Mouse (Mus musculus) lung, embryonic 14.5 days (tissue): ENCODE measurements around the gene Hyal2. TPM values are rescaled to one million over a fixed set of nuclear protein-coding genes. Genes with fewer than 3 reads are reported as not detected.

Experiments
- ATAC-seq: fragments of 200-750 bp; cut with Nextera tagmentation; 2 replicates; pipeline ENCODE4 v1.8.0; 2017; ENCODE audit warnings: mild to moderate bottlenecking, moderate TSS enrichment, moderate library complexity; ENCODE audit not compliant: insufficient read depth
- DNase-seq: peaks from one replicate; pipeline ENCODE4 v3.0.0-alpha.2; 2015
- H3K27ac ChIP-seq: fragments of 300-500 bp; sonication (generic); 2 replicates; pipeline ENCODE4 v1.5.1; 2014; ENCODE audit warnings: low read depth, mild to moderate bottlenecking, moderate library complexity
- H3K27me3 ChIP-seq: fragments of 300-500 bp; sonication (generic); 2 replicates; pipeline ENCODE4 v1.6.1; 2014; ENCODE audit warnings: low read length, control low read depth; ENCODE audit not compliant: insufficient read depth
- H3K36me3 ChIP-seq: fragments of 300-500 bp; sonication (generic); 2 replicates; pipeline ENCODE4 v1.6.1; 2014; ENCODE audit warnings: control low read depth; ENCODE audit not compliant: insufficient read depth
- H3K4me1 ChIP-seq: fragments of 300-500 bp; sonication (generic); 2 replicates; pipeline ENCODE4 v1.6.1; 2014; ENCODE audit warnings: antibody characterized with exemption, control low read depth; ENCODE audit not compliant: insufficient read depth
- H3K4me2 ChIP-seq: fragments of 300-500 bp; sonication (generic); 2 replicates; pipeline ENCODE4 v1.6.1; 2014; ENCODE audit warnings: mild to moderate bottlenecking
- H3K4me3 ChIP-seq: fragments of 300-500 bp; sonication (generic); 2 replicates; pipeline ENCODE4 v1.5.1; 2014; ENCODE audit warnings: low read depth, low read length
- H3K9ac ChIP-seq: fragments of 300-500 bp; sonication (generic); 2 replicates; pipeline ENCODE4 v1.6.1; 2014
- H3K9me3 ChIP-seq: fragments of 300-500 bp; sonication (generic); 2 replicates; pipeline ENCODE4 v1.6.1; 2016; ENCODE audit warnings: low read depth, low read length, control low read depth
- CTCF ChIP-seq: IDR thresholded peaks from 2 replicates; pipeline ENCODE4 v1.5.1; 2016; ENCODE audit warnings: antibody characterized with exemption, low read depth
- WGBS: fragments of 180-500 bp; shearing (Covaris S2); extraction: QIAGEN DNeasy Blood & Tissue Kit; methylation state at CpG from one replicate; pipeline ENCODE4 v1.1.7; 2014; 5-methylcytosine and 5-hydroxymethylcytosine counted together
- polyA plus RNA-seq: library from polyadenylated mRNA; unstranded; fragments of >200 nt; fragmentation: Nextera tagmentation; extraction: Ambion mirVana; gene quantifications from 2 replicates; pipeline ENCODE4 v1.2.1, GENCODE M21; 2014

Hyal2 gene
- polyA plus RNA-seq, 1 experiment from 2014 or later = 129 TPM

DNA sequence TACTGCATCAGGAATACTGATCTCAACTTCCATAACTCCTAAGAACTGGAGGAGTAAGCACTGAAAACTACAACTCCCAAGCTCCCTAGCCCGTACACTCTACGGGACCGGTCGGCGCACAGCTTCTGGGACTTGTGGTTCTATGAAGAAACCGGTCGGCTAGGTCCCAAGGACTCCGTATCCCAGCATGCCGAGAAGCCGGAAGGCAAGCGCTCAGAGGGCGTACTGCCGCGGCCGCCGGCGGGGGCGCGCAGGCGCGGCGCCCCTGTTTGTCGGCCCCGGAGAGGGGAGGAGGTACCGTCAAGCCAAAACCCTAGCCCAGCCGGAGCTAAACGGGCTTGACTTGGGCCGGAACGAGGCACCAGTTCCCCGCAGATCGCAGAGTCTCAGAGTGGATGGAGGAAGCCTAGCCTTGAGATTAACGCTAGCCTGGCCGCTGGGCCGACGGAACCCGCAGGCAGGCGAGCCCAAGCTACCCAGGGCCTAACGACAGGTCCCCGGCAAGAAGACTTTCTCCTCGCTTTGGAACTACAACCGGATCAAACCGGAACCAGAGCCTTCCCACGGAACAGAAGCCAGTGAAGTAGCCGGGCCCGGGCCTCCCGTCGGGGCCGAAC is 33.8 kb upstream of the Hyal2 start, which contains the start of gene Tmem115:
TSS of gene Tmem115 (plus strand) at position 155 of the 617 bp plus-strand sequence.
- DNase-seq (peak; percentile 99), ATAC-seq (peak; percentile 98)
- Histone ChIP-seq H3K4me2 (peak within 1 kb of the TSS; percentile 97), H3K9ac (peak within 1 kb of the TSS; percentile 82), H3K9me3 (no peaks in the 10 kb centered on the region), H3K27me3 (no peaks in the 10 kb centered on the region), H3K4me3 (peak within 1 kb of the TSS; percentile 87), H3K36me3 (peaks cover 25% of the 10 kb centered on the region), H3K27ac (peak within 1 kb of the TSS; percentile 59), H3K4me1 (peaks cover 10% of the 10 kb centered on the region)
- WGBS = under 1% methylated on average over 48 of the region's 48 CpGs
- TF ChIP-seq CTCF = no peak

DNA sequence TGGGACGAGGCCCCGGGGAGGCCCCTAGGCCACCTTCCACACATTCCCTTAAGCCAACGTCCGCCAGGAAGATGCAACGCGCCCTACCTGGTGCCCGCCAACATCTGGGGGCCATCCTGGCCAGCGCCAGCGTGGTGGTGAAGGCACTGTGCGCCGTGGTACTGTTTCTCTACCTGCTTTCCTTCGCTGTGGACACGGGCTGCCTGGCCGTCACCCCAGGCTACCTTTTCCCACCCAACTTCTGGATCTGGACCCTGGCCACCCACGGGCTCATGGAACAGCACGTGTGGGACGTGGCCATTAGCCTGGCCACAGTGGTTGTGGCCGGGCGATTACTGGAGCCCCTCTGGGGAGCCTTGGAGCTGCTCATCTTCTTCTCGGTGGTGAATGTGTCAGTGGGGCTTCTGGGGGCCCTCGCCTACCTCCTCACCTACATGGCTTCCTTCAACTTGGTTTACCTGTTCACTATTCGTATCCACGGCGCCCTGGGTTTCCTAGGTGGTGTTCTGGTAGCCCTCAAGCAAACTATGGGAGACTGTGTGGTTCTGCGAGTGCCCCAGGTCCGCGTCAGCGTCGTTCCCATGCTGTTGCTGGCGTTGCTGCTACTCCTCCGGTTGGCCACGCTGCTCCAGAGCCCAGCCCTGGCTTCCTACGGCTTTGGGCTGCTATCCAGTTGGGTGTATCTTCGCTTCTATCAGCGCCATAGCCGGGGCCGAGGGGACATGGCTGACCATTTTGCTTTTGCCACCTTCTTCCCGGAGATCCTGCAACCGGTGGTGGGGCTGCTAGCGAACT is 33.1 kb upstream of the Hyal2 start:
- ATAC-seq (peak; percentile 4; the same call in 1 of the 2 replicates), DNase-seq (peak; percentile 60)
- WGBS = under 1% methylated on average over 40 of the region's 40 CpGs
- TF ChIP-seq CTCF = no peak
- H3K4me1 ChIP-seq = peaks cover 10% of the 10 kb centered on the region
- H3K9me3 ChIP-seq = no peaks in the 10 kb centered on the region
- H3K9ac ChIP-seq = peak overlapping the region; percentile 82
- peak overlapping the region; percentile 59 for H3K27ac ChIP-seq
- H3K4me3 ChIP-seq = peak overlapping the region; percentile 87
- no peaks in the 10 kb centered on the region for H3K27me3 ChIP-seq
- H3K4me2 ChIP-seq = peak overlapping the region; percentile 97
- H3K36me3 ChIP-seq = peaks cover 32% of the 10 kb centered on the region

DNA sequence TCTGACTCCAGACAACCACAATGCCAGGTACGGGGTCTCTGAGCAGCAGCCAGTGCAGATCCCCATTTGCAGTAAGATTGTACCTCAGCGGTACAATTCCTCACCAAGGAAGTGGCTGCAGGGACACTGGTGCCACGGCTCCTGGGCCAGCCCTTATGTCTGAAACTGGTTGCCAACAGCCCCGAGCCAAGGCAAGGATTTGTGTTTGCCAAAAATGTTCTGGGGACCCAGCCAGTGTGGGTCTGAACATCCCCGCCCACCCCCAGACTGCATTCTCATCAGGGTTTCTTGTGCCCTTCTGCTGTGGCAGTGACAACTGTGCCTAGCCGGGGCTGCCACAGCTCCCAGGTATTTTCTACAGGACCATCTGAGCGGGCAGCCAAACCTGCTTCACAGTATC is 29.5 kb upstream of the Hyal2 start:
- no peak for DNase-seq
- Histone ChIP-seq H3K36me3 (peaks cover 39% of the 10 kb centered on the region), H3K4me2 (no peak overlapping the region), H3K27ac (no peak overlapping the region), H3K4me1 (peaks cover 20% of the 10 kb centered on the region), H3K4me3 (no peak overlapping the region), H3K27me3 (no peaks in the 10 kb centered on the region), H3K9ac (no peak overlapping the region), H3K9me3 (no peaks in the 10 kb centered on the region)
- no peak for TF ChIP-seq CTCF
- ATAC-seq = no peak
- 88% methylated on average over 7 of the region's 7 CpGs for whole genome bisulfite sequencing

DNA sequence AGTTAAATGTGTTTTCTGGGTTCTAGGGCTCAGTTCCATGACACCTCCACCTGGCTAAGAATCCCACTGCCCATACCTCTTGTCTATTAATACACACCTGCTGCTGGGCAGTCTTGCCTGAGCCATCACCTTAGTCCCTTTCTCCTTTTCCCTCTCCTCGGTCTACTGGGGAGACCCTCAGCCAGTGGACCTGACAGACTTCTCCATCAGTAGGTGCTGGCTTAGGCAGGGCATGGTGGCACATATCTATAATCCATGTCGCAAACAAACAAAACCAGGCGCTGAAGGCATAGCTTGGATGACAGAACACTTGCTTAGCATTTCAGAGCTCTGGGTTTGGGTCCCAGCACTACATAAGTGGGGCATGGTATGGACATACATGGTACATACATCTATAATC is 29.0 kb upstream of the Hyal2 start:
- WGBS = 91% methylated on average over 3 of the region's 3 CpGs

DNA sequence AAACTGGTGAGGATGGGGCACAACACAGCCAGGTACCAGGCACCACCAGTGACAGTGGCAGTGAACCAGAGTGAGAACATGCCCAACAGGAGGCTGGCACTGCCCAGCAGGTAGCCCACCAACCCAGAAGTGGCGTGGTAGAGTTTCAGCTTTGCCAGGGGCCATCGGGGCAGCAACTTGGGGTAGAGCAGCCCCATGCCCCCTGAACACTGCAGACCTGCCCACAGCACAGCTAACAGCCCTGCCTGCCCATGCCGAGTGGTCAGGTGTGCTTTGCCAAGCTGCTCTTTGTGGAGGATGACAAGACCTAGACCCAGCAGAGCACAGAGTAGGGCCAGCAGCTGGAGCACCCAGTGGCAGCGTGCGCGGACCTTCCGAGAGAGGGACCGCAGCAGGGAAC is 27.8 kb upstream of the Hyal2 start:
- peaks cover 20% of the 10 kb centered on the region for H3K4me1 ChIP-seq
- TF ChIP-seq CTCF = no peak
- no peaks in the 10 kb centered on the region for H3K9me3 ChIP-seq
- H3K36me3 ChIP-seq = peaks cover 55% of the 10 kb centered on the region
- no peaks in the 10 kb centered on the region for H3K27me3 ChIP-seq
- H3K4me3 ChIP-seq = no peak overlapping the region
- H3K27ac ChIP-seq = no peak overlapping the region
- 94% methylated on average over 8 of the region's 8 CpGs for WGBS
- DNase-seq (no peak), ATAC-seq (no peak)
- H3K9ac ChIP-seq = no peak overlapping the region
- H3K4me2 ChIP-seq = no peak overlapping the region

More for the DNA sequence above, 29.0 kb upstream of the Hyal2 start:
- ATAC-seq (no peak), DNase-seq (no peak)
- H3K9ac ChIP-seq = no peak overlapping the region
- no peak overlapping the region for H3K27ac ChIP-seq
- H3K36me3 ChIP-seq = peaks cover 43% of the 10 kb centered on the region
- TF ChIP-seq CTCF = no peak
- no peaks in the 10 kb centered on the region for H3K9me3 ChIP-seq
- H3K4me1 ChIP-seq = peaks cover 20% of the 10 kb centered on the region
- no peak overlapping the region for H3K4me2 ChIP-seq
- H3K27me3 ChIP-seq = no peaks in the 10 kb centered on the region
- H3K4me3 ChIP-seq = no peak overlapping the region

DNA sequence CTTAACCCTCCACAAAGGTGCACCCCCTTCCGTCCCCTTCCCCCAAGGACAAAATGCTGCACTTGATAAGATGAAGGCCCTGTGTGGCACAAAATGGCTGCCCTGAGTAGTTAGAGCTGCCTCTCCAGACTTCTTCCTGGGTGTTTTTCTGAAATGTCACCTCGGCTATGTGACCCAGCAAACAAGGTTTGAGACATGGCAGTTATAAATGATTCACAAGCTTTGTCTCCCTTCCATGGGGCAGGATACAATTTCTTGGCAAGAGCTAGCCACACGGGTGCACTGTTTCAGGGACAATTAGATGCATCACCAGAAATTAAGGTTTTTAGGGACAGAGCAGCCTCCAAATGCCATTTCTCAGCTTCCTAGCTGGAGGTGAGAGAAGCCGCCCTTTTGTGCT is 27.3 kb upstream of the Hyal2 start:
- no peak for TF ChIP-seq CTCF
- Histone ChIP-seq H3K4me2 (peak overlapping the region; percentile 97; the same call in 1 of the 2 replicates), H3K27ac (no peak overlapping the region), H3K27me3 (no peaks in the 10 kb centered on the region), H3K9me3 (no peaks in the 10 kb centered on the region), H3K36me3 (peaks cover 59% of the 10 kb centered on the region), H3K4me3 (no peak overlapping the region), H3K4me1 (peaks cover 19% of the 10 kb centered on the region), H3K9ac (no peak overlapping the region)
- DNase-seq = no peak
- 60% methylated on average over 4 of the region's 4 CpGs for WGBS
- no peak for ATAC-seq

DNA sequence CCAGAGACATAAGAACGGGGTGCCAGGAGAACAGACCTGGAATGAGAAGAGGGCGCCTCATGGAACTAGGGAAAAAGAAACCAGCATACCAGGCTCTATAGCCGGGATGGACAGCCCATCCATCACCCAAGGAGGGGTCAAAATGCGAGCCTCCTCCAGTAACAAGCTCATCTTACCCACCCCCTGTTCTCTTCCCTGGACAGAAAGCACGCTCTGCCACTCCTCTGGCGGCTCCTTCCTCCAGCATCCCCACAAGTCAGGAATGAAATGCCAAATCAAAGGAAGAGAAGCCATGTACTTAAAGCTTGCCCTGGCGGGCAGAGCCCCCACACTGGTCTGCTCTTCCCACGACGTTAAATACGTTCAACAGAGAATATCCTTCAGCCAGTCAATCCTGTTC is 26.7 kb upstream of the Hyal2 start:
- Histone ChIP-seq H3K27ac (no peak overlapping the region; the same call in 1 of the 2 replicates), H3K4me2 (peak overlapping the region; percentile 97), H3K4me1 (peaks cover 13% of the 10 kb centered on the region), H3K9me3 (no peaks in the 10 kb centered on the region), H3K36me3 (peaks cover 62% of the 10 kb centered on the region), H3K27me3 (no peaks in the 10 kb centered on the region), H3K4me3 (peak overlapping the region; percentile 63), H3K9ac (peak overlapping the region; percentile 32)
- 18% methylated on average over 10 of the region's 10 CpGs for WGBS
- ATAC-seq (no peak; the same call in 1 of the 2 replicates), DNase-seq (no peak)
- TF ChIP-seq CTCF = no peak
